Mouse (Mus musculus) frontal cortex, postnatal 14 days (tissue): ENCODE results near the gene Fam221b.
A peak's percentile ranks its signal among the peaks of the same experiment; 100 is the strongest.

Source experiments
- DNase-seq, 2 experiments: peaks; one replicate each; pipeline ENCODE4 v3.0.0; 2022; ENCODE audit warnings: low spot score in 2 of 2

Fam221b gene

DNA sequence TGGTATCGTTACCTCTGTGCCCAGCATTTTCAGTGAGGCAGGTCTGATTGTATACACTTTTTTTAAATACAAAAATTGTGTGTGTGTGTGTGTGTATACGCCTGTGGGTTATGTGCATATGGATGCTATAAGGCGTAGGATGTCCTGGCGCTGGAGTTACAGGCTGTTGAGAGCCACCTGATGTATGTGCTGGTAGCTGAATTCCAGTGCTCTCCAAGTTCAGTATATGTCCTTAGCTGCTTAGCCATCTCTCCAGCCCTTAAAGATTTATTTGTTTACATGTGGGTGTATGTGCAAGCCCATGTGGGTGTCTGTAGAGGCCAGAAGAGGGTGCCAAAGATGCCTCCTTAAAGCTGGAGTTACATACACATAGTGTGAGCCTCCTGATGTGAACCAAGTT lies 11.8 kb downstream of the Fam221b start:
- no peak for DNase-seq

DNA sequence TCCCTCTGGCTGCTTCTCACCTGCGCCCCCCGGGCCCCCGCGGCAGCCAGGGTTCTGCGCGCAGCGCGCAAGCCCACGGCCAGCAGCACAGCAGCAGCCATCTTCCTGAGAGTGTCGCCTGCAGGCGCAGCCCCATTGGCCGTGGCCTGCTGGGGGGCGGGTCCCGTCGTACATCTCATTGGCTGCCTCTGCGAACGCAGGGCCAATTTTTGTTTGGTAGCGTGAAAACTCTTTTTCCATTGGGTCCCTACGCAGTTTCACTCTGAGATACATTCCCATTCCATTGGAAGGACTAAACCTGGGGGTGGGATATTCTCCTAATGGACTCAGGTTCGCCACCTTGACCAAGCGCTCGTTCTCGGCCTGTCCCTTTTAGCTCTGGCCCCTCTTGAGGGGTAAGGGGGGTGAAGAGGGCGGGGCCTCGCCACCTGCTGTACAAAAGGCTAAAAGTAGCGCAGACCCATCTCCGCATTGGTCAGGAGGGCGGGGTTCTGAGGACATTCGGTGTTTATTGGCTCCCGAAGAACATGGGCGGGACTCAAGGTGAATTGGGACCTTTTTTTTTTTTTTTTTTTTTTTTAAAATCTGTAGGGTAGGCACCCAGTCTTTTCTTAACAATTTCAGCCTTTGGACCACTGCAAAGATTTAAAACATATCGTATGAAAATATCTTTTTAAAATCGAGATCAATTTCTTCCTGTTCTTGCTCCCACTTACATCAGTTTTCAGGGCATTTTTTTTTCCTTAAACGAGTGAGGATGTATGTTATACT lies 12.4 kb downstream of the Fam221b start, which contains the start of gene Hint2:
Gene Hint2 (minus strand): TSS at position 128 of the 771 bp plus-strand sequence.
- DNase-seq, result peak; percentile 92 to 93

- no peak for DNase-seq
Measured at GRCm38 (mm10) chr4:43655656-43656338, 13.1 kb downstream of the Fam221b start.

GRCm38 (mm10) chr4:43653161-43654015 lies 15.6 kb downstream of the Fam221b start, which contains the start of gene Spag8:
Gene Spag8 (minus strand): TSS chr4:43653594.
- DNase-seq, result peak in 1 of 2 experiments; percentile 40

GRCm38 (mm10) chr4:43652726-43653125 lies 16.2 kb downstream of the Fam221b start:
- DNase-seq, result no peak

GRCm38 (mm10) chr4:43649783-43650182 lies 19.2 kb downstream of the Fam221b start:
- no peak for DNase-seq

GRCm38 (mm10) chr4:43640491-43640890 lies 28.5 kb downstream of the Fam221b start:
- no peak for DNase-seq

DNA sequence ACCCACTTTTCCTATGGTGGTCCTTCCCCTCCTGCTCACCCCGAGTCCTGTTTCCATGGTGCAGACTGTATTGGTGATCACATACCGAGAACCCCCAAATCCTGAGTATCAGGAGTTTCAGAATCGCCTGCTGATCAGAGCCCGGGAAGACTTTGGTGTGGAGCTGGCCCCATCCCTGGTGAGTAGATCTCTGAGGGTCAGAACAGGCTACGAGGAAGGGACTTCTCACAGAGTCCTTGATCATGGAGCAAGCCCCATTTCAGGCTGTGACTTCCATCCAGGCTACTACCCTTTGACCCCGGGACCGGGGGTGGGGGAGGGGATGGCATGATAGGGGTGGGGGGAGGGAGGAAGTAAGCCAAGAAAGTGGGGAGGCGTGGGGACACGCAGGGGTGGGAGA lies 28.9 kb downstream of the Fam221b start:
- DNase-seq, result no peak

- no peak for DNase-seq
Measured at GRCm38 (mm10) chr4:43636751-43637150, 32.2 kb downstream of the Fam221b start.

- DNase-seq, result peak in 1 of 2 experiments; percentile 1
Measured at GRCm38 (mm10) chr4:43634621-43635374, 34.1 kb downstream of the Fam221b start.

DNA sequence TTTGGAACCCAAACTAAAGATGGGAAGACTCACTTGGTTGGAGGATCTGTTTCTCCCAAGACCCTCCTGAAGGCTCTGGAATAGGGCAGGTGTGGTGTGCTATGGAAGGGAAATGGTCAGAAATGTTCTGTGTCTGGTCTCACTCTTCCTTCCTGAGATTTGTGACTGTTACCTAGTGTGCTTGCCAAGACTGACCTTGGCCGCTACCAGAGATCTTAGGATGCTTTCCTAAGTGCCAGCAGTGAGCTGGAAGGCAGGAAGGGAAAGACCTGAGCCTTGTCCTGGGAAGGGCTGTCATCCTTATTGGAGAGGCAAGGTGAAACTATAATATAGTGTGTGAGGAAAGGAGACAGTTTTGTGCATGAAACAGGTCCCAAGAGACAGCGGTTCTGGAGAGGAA lies 35.2 kb downstream of the Fam221b start:
- DNase-seq, result no peak

DNA sequence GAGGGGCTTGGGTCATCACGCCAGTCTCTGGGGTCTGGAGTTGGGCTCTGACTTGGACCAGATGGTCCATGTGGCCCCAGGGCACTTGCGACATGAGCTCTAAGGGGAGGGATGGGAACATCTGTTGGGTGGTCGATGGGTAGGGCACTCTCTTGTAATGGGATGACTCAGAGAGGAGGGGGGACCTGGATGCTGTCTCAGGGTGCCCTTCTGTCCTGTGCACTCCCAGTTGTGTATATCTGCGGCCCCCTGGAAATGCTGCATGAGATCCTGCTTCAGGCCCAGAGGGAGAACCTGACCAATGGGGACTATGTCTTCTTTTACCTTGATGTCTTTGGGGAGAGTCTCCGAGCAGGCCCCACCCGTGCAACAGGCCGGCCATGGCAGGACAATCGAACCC lies 35.6 kb downstream of the Fam221b start:
- DNase-seq, result peak in 1 of 2 experiments; percentile 2

DNA sequence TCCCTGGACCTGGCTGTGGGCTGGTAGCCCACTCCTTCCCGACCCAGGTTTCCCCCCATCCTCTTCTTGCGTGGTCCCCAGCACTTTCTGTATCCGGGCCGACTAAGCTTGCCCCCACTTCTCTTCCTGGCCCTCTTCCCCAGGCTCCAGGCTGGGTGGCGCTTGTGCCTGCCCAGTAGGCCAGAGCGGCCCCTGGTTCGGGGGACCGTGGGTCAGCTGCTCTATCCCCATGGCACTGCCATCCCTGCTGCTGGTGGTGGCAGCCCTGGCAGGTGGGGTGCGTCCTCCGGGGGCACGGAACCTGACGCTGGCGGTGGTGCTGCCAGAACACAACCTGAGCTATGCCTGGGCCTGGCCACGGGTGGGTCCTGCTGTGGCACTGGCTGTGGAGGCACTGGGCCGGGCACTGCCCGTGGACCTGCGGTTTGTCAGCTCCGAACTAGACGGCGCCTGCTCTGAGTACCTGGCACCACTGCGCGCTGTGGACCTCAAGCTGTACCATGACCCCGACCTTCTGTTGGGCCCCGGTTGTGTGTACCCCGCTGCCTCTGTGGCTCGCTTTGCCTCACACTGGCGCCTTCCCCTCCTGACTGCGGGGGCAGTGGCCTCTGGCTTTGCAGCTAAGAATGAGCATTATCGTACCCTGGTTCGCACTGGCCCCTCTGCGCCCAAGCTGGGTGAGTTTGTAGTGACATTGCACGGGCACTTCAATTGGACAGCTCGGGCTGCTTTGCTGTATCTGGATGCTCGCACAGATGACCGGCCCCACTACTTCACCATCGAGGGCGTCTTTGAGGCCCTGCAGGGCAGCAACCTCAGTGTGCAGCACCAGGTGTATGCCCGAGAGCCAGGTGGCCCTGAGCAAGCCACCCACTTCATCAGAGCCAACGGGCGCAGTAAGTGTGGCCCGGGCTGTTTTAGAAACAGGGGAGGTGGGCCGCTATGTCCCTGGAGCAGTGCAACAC lies 36.7 kb downstream of the Fam221b start:
- DNase-seq, result no peak

DNA sequence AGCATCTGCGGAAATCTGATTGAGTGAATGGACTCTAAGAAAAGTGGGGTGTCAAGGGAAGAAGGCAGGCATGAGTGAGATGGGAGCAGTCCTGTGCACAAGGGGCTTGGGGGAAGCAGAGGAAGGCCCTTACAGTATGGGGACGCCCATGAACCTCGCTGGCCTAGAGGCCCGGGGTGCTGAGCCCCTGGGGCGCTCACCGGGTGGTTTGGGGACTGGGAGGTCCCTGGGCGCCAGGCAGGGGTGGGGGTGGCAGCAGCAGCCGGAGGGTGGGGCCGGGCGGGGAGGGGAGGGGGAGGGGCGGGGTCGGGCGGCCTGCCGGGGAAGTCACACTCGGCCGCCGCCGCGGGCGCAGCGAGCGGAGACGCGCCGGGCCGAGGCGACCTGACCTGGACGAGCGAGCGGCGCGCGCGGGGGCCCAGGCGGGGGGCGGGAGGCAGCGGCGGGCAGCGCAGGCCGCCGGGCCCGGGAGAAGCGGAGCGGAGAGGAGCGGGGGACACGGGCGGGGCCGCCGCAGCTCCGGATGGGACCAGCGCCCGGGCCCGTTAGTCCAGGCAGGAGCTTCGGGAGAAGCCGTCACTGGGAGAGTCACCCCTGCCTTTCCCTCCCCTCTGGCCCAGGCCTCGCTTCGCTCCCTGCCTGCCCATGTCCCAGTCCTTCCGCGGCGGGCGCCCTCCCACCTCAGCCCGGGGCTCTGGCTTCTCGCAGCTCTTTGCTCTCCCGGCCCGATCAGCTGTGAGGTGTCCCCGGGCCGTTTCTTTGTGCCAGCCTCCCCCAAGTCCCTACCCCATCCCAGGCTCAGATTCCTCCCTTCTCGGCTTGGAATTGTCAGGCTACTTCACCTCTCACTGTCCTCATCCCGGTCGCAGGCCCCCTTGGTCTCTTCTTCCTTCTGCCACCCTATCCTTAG lies 37.6 kb downstream of the Fam221b start, which contains the start of gene Npr2:
Gene Npr2 (plus strand): TSS at position 890 of the 910 bp plus-strand sequence.
- DNase-seq, result no peak

DNA sequence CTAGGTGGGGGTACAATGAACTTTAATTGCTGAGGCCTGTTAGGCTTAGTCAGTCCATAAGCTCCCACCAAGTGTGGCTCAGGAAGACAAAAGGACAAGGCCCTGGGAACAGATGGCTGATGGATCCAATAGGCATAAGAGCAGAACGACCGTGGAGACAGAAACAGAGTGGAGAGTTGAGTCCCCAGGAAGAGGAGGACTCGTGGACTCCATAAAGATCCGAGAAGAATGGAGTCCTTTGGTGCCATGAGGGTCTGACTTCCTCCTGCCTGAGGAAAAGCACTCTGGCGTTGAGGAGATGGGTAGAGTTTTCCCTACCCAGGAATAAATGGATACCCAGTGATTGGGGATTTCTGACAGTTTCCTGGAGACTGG lies 38.3 kb downstream of the Fam221b start:
- DNase-seq, result no peak

DNA sequence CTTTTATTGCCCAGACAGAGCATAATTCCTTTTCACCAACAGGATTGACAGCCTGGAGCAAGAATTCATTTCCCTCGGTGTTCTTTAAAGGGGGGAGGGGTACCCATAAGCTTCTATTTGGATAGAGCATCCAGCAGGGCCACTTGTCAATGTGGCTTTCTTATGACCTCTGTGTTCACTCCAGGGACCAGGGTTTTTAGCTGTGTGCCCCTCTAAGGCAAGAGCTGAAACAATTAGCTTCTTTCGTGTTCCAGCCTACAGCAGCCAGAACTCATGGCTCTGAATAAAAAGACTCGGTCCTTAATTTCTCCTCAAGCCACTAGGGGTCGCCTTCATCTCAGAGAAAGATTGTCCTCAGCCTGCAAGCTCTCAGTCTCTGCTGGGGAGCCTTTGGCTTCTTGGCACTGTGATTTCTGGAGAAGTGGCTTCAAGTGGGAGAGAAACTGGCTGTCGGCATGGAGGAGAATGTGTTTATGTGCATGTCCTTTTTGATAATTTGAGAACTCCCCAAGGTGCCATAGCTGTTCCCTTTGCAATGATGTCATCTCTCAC lies 38.8 kb downstream of the Fam221b start:
- DNase-seq, result peak; percentile 69 to 84

DNA sequence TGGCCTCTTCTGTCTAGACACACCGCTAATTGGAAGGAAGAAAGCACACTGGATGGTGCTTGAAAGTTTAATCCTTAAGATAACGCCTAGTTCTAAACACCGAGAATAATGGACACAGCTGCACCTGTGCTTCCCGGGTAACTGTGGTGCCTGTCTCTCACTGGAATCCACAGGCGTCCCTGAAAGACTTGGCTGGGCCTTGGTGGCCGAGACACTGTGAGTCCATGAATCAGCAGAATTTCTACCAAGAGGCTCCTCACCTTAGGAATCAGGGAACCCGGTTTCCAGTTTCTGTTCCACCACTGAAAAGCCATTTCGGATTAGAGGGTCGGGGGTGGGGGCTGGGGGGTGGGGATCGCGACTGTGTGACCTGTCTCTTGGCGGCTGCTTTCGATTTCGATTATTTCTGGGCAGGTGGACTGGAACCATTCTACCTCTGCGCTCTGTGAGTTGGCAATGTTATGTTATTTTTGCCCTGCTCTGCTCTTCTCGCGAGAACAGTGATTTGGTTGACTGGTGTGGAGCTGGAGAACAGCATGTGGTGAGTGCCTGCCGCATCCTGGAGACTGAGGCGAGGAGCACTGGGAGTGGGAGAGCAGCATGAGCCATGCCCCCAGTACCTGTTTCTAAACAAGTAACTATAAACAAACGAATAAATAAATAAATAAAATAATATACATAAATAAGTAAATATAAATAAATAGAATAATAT lies 39.7 kb downstream of the Fam221b start:
- DNase-seq, result no peak

DNA sequence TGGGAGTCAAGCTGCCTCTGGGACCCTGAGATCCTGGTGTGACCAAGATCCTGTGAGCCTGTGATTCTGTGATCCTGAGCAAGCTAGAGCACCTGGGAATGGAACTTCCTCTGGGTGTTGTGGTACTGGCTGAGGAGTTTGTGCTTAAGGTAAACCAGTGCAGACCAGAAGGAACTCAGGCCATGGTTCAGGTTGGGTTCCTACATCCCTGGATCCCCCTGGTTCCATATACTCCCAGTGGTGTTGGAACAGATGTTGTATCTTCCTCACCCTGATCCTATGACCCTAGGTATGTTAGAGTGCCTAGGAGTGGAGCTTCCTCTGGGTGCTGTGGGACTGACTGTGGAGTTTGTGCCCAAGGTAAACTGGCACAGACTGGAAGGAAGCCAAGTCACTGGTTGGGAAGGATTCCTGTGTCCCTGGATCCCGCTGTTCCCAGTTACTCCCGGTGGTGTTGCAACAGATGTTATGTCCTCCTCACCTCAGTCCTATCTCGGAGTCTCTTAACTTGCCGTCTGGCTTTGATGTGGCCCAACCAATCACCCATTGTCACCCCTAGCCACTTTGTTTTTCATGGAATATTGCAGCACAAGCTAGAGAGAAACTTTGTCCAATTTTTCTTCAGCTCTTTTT lies 48.7 kb downstream of the Fam221b start:
- DNase-seq, result no peak
